Comparison of ENCODE assay signal across 9 mouse cellular contexts in genomic region chr10:60879817-60880216, GRCm38 (mm10). TPM values are rescaled to one million over a fixed set of nuclear protein-coding genes. Genes with fewer than 3 reads are reported as not detected.
"Had no signal": no experiment of that assay in that cellular context is flagged by ENCODE, and none has a peak within 500 bp of the region (broad histone marks: within the 10 kb centered on the region; RNA-seq: fewer than 3 reads in every experiment).

No protein-coding gene starts in this region.

- DNase-seq: liver, postnatal 0 days; lung, adult 2 months; lung, postnatal 14 days; lung, postnatal 36 days; thymus, adult 2 months; thymus, postnatal 25 days; thymus, postnatal 4 days had no signal

RNA-seq across cellular contexts. Expression of gene Unc5b, which starts 48.4 kb away (rescaled TPM):
- total RNA-seq: megakaryocyte progenitor cell, adult 5-6 weeks; neutrophil, adult 5-6 weeks had no signal
